Mouse (Mus musculus) liver, adult 2 months (tissue): ENCODE results near the gene Zfp106. TPM values are rescaled to one million over a fixed set of nuclear protein-coding genes. Genes with fewer than 3 reads are reported as not detected.
"Not testable (repeated sequence)": the region's sequence is repeated elsewhere in the genome, so short reads cannot be mapped to it uniquely, and the experiment has no call there.

Experiments used
- DNase-seq: peaks from one replicate; pipeline ENCODE4 v3.0.0-alpha.2; 2011; ENCODE audit warnings: low read depth, low spot score; ENCODE audit errors: extremely low read depth
- H3K27ac ChIP-seq: fragments of 200-500 bp; replicated peaks from 2 replicates; pipeline ENCODE4 v1.5.1; 2012; ENCODE audit warnings: low read depth, mild to moderate bottlenecking, control low read depth, inconsistent platforms, low read length; ENCODE audit not compliant: insufficient read depth
- H3K27me3 ChIP-seq: fragments of 200-500 bp; 2 replicates; pipeline ENCODE4 v1.6.1; 2012; ENCODE audit warnings: mild to moderate bottlenecking, moderate library complexity, low read length, inconsistent platforms; ENCODE audit not compliant: control insufficient read depth, insufficient read depth
- H3K36me3 ChIP-seq: fragments of 200-500 bp; 2 replicates; pipeline ENCODE4 v1.6.1; 2012; ENCODE audit warnings: low read length, inconsistent platforms; ENCODE audit not compliant: control insufficient read depth, insufficient read depth
- H3K4me1 ChIP-seq: fragments of 200-500 bp; 2 replicates; pipeline ENCODE4 v1.6.1; 2011; ENCODE audit warnings: low read length; ENCODE audit not compliant: control insufficient read depth, insufficient read depth
- H3K4me3 ChIP-seq: fragments of 200-500 bp; 2 replicates; pipeline ENCODE4 v1.5.1; 2011; ENCODE audit warnings: low read depth, mild to moderate bottlenecking, control low read depth, low read length, moderate library complexity; ENCODE audit not compliant: insufficient read depth
- H3K79me2 ChIP-seq: fragments of 200-500 bp; 2 replicates; pipeline ENCODE4 v1.6.1; 2012; ENCODE audit warnings: inconsistent platforms, mild to moderate bottlenecking, low read length, moderate library complexity; ENCODE audit not compliant: control insufficient read depth, insufficient read depth
- H3K9ac ChIP-seq: fragments of 200-500 bp; 2 replicates; pipeline ENCODE4 v1.6.1; 2012; ENCODE audit warnings: low read depth, mild to moderate bottlenecking, control low read depth, inconsistent platforms, low read length
- CTCF ChIP-seq: fragments of 200-500 bp; IDR thresholded peaks from 2 replicates; pipeline ENCODE4 v1.5.1; 2011; ENCODE audit warnings: low read depth, low read length, control low read depth
- POLR2A ChIP-seq: fragments of 200-500 bp; IDR thresholded peaks from 2 replicates; pipeline ENCODE4 v1.6.1; 2011; ENCODE audit warnings: low read length, control low read depth; ENCODE audit not compliant: insufficient read depth; ENCODE audit errors: extremely low read depth
- WGBS: fragments of 180-500 bp; shearing (Covaris S2); methylation state at CpG from one replicate; pipeline ENCODE4 v1.1.7; 2018; 5-methylcytosine and 5-hydroxymethylcytosine counted together
- polyA plus RNA-seq: library from polyadenylated mRNA; depleted of rRNA; stranded (reverse); fragments of >200 nt; gene quantifications from 2 replicates; pipeline ENCODE4 v1.2.3, GENCODE M21; 2012
- total RNA-seq: library from RNA; depleted of rRNA; stranded (reverse); fragments of >200 nt; gene quantifications from 2 replicates; pipeline ENCODE4 v1.2.3, GENCODE M21; 2014

The Zfp106 gene
- total and polyA plus RNA-seq, 2 experiments: 30.1 to 34.6 TPM

GRCm38 (mm10) chr2:120592227-120592626 is 28.6 kb upstream of the Zfp106 start:
- Histone ChIP-seq H3K4me3 (no peak overlapping the region), H3K27me3 (no peaks in the 10 kb centered on the region), H3K36me3 (peaks cover 39% of the 10 kb centered on the region), H3K4me1 (no peaks in the 10 kb centered on the region), H3K27ac (no peak overlapping the region), H3K79me2 (no peaks in the 10 kb centered on the region), H3K9ac (no peak overlapping the region)
- 93% methylated on average over 1 of the region's 1 CpGs for WGBS
- no peak for DNase-seq
- TF ChIP-seq POLR2A: no peak
- no peak for TF ChIP-seq CTCF

GRCm38 (mm10) chr2:120589759-120590158 is 26.1 kb upstream of the Zfp106 start:
- no peak for DNase-seq
- Histone ChIP-seq H3K36me3 (peaks cover 39% of the 10 kb centered on the region), H3K27me3 (no peaks in the 10 kb centered on the region), H3K9ac (no peak overlapping the region), H3K4me1 (no peaks in the 10 kb centered on the region), H3K27ac (no peak overlapping the region), H3K4me3 (no peak overlapping the region), H3K79me2 (no peaks in the 10 kb centered on the region)
- TF ChIP-seq CTCF (no peak), POLR2A (no peak)
- 94% methylated on average over 5 of the region's 5 CpGs for WGBS

- TF ChIP-seq CTCF: no peak
- TF ChIP-seq POLR2A: no peak
- DNase-seq: peak; percentile 53
- H3K36me3 ChIP-seq: no peaks in the 10 kb centered on the region
- WGBS: 15% methylated on average over 5 of the region's 5 CpGs
- no peaks in the 10 kb centered on the region for H3K27me3 ChIP-seq
- peaks cover 7% of the 10 kb centered on the region; the same call in 1 of the 2 replicates for H3K4me1 ChIP-seq
- H3K9ac ChIP-seq: no peak overlapping the region
- H3K27ac ChIP-seq: no peak overlapping the region
- no peak overlapping the region for H3K4me3 ChIP-seq
- H3K79me2 ChIP-seq: peaks cover 23% of the 10 kb centered on the region; the same call in 1 of the 2 replicates
Observed at GRCm38 (mm10) chr2:120578286-120578685, 14.6 kb upstream of the Zfp106 start.

GRCm38 (mm10) chr2:120577799-120578198 is 14.2 kb upstream of the Zfp106 start:
- no peaks in the 10 kb centered on the region for H3K27me3 ChIP-seq
- 86% methylated on average over 4 of the region's 4 CpGs for WGBS
- DNase-seq: no peak
- TF ChIP-seq POLR2A (no peak), CTCF (no peak)
- H3K4me1 ChIP-seq: peaks cover 7% of the 10 kb centered on the region; the same call in 1 of the 2 replicates
- H3K36me3 ChIP-seq: no peaks in the 10 kb centered on the region
- no peak overlapping the region for H3K9ac ChIP-seq
- H3K27ac ChIP-seq: no peak overlapping the region
- H3K79me2 ChIP-seq: peaks cover 23% of the 10 kb centered on the region; the same call in 1 of the 2 replicates
- no peak overlapping the region for H3K4me3 ChIP-seq

GRCm38 (mm10) chr2:120575978-120576377 is 12.3 kb upstream of the Zfp106 start:
- peaks cover 10% of the 10 kb centered on the region; the same call in 1 of the 2 replicates for H3K36me3 ChIP-seq
- no peak overlapping the region for H3K9ac ChIP-seq
- DNase-seq: no peak
- peaks cover 26% of the 10 kb centered on the region; the same call in 1 of the 2 replicates for H3K79me2 ChIP-seq
- WGBS: 78% methylated on average over 2 of the region's 2 CpGs
- no peak overlapping the region for H3K4me3 ChIP-seq
- no peak overlapping the region for H3K27ac ChIP-seq
- TF ChIP-seq POLR2A (no peak), CTCF (no peak)
- no peaks in the 10 kb centered on the region for H3K27me3 ChIP-seq
- H3K4me1 ChIP-seq: peaks cover 10% of the 10 kb centered on the region; the same call in 1 of the 2 replicates

- TF ChIP-seq CTCF: no peak
- TF ChIP-seq POLR2A: no peak
- Histone ChIP-seq H3K4me1 (peaks cover 10% of the 10 kb centered on the region; the same call in 1 of the 2 replicates), H3K4me3 (no peak overlapping the region), H3K36me3 (peaks cover 10% of the 10 kb centered on the region; the same call in 1 of the 2 replicates), H3K79me2 (peaks cover 26% of the 10 kb centered on the region; the same call in 1 of the 2 replicates), H3K27me3 (no peaks in the 10 kb centered on the region), H3K9ac (no peak overlapping the region), H3K27ac (no peak overlapping the region)
- 86% methylated on average over 3 of the region's 3 CpGs for WGBS
- no peak for DNase-seq
Observed at GRCm38 (mm10) chr2:120575121-120575520, 11.5 kb upstream of the Zfp106 start.

GRCm38 (mm10) chr2:120572161-120572560 is 8.5 kb upstream of the Zfp106 start:
- H3K27me3 ChIP-seq, H3K4me1 ChIP-seq, H3K36me3 ChIP-seq, H3K4me3 ChIP-seq, DNase-seq, H3K9ac ChIP-seq, H3K27ac ChIP-seq: not testable (repeated sequence)
- 79% methylated on average over 3 of the region's 3 CpGs for WGBS
- peaks cover 20% of the 10 kb centered on the region; the same call in 1 of the 2 replicates for H3K79me2 ChIP-seq
